Mouse (Mus musculus) kidney, adult 2 months (tissue): ENCODE measurements around the gene Dusp3.

Source experiments
- CTCF ChIP-seq: fragments of 200-500 bp; conservative IDR thresholded peaks from 2 replicates; pipeline ENCODE4 v1.5.1; 2011; ENCODE audit warnings: low read depth, mild to moderate bottlenecking, control low read depth, low read length, moderate library complexity, mixed read lengths; ENCODE audit not compliant: insufficient read depth, insufficient read length
- POLR2A ChIP-seq: fragments of 200-500 bp; IDR thresholded peaks from one replicate; pipeline ENCODE4 v1.6.1; 2011; ENCODE audit warnings: low read depth, low read length, control low read depth

GRCm38 (mm10) chr11:101986913-101987312, at the start of gene Dusp3:
- TF ChIP-seq CTCF (no peak), POLR2A (no peak)
